Mouse (Mus musculus) liver, postnatal 0 days (tissue): ENCODE measurements at regions not wholly inside any gene's neighbourhood (a gene's known extent, or its start where the extent isn't known, plus 50 kb on each side); places are given as distances from the start of the nearest gene placed in this dataset.

ENCODE experiments used
- CTCF ChIP-seq: sonication (generic); IDR thresholded peaks from 2 replicates; pipeline ENCODE4 v1.5.1; 2016; ENCODE audit warnings: antibody characterized with exemption, low read depth
- EP300 ChIP-seq: IDR thresholded peaks from 2 replicates; pipeline ENCODE4 v1.6.1; 2016; ENCODE audit warnings: antibody characterized with exemption, low read depth, mild to moderate bottlenecking

DNA sequence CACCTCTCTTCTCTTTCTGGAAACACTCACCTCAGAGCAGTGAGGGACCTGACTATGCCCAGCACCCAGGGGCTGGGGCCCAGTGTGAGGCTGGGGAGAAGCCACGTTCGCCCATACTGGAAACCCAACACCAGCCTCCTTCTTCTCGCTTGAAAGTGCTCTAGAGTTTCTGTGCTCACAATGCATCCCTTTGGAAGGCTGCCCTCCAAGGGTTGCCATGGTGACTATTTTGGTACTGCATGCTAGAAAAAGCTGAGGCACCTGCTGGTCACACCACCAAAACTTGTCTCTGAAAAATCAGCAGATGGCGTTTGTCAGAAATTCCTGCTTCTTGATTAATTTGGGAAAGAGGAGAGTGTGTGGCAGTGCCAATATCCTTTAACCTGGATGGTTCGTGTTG, 134.2 kb downstream of the Sec61b start:
- TF ChIP-seq CTCF (no peak), EP300 (no peak)
